In the genomic region with DNA sequence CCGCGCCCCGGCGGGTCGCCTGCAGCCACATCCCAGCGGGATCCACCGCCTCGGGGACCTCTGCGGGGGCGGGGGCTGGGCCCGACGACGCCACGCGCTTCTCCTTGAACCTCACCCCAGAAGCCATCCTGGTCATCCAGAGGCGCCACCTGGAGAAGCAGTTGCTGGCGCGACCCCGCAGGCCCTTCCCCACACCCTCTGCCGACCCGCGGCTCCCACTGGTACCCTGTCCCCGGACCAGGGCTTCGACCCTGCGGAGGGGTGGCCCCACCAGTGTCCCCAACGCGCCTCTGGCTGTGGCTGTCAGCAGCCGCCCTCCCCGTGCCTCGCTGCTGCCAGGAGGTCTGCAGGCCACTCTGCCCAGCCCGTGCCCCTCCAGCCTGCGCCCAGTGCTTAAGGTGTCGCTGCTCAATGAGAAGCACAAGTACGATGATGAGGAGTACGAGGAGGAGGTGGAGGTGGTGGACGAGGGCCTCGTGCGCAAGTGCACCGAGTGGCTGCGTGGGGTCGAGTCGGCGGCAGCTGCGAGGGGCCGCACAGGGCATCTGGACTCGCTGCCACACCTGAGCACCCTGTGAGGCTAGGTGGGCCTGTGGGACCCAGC, we compare ENCODE assay signal across 8 mouse cellular contexts. TPM values are rescaled to one million over a fixed set of nuclear protein-coding genes. Genes with fewer than 3 reads are reported as not detected.
DNase-seq lines count a peak whose midpoint lies in the region; ATAC-seq lines count a peak whose summit lies in the region.
"Had no signal": no experiment of that assay in that cellular context is flagged by ENCODE, and none has a peak within 500 bp of the region (broad histone marks: within the 10 kb centered on the region; RNA-seq: fewer than 3 reads in every experiment).

No protein-coding gene starts in this region.

- H3K36me3 ChIP-seq in embryonic facial prominence, embryonic 11.5 days (replicated peaks; ENCODE audit: control insufficient read depth, insufficient read depth, low read depth, low read length), result no peaks in the 10 kb centered on the region
- H3K36me3 ChIP-seq in midbrain, embryonic 11.5 days (ENCODE audit: control insufficient read depth, insufficient read depth, low read length), result no peaks in the 10 kb centered on the region

- ATAC-seq in embryonic facial prominence, embryonic 11.5 days (replicated peaks; ENCODE audit: insufficient number of reproducible peaks, low FRiP score, low TSS enrichment, low read depth), result peak; percentile 41; the same call in 1 of the 2 replicates
- peak; percentile 5; the same call in 1 of the 2 replicates for ATAC-seq in granulocyte monocyte progenitor cell, adult 5-6 weeks (replicated peaks; ENCODE audit: poor library complexity, severe bottlenecking)
- peak; percentile 65 for ATAC-seq in midbrain, embryonic 11.5 days (ENCODE audit: low FRiP score)

- no peaks in the 10 kb centered on the region for H3K9me3 ChIP-seq in embryonic facial prominence, embryonic 11.5 days (replicated peaks; ENCODE audit: control insufficient read depth, low read length)
- no peaks in the 10 kb centered on the region for H3K9me3 ChIP-seq in midbrain, embryonic 11.5 days (ENCODE audit: control insufficient read depth, low read length)

- H3K9ac ChIP-seq in embryonic facial prominence, embryonic 11.5 days (replicated peaks; ENCODE audit: low read length), result peak overlapping the region; percentile 65
- H3K9ac ChIP-seq in midbrain, embryonic 11.5 days (ENCODE audit: low read length), result peak overlapping the region; percentile 71

- H3K4me2 ChIP-seq in embryonic facial prominence, embryonic 11.5 days (ENCODE audit: low read depth, low read length), result peak overlapping the region; percentile 100
- peak overlapping the region; percentile 99 for H3K4me2 ChIP-seq in midbrain, embryonic 11.5 days

- WGBS in embryonic facial prominence, embryonic 11.5 days, result 11% methylated on average over 42 of the region's 46 CpGs
- WGBS in midbrain, embryonic 11.5 days, result 7% methylated on average over 45 of the region's 46 CpGs

- no peak overlapping the region for H3K27ac ChIP-seq in embryonic facial prominence, embryonic 11.5 days (replicated peaks; ENCODE audit: low read depth, low read length)
- H3K27ac ChIP-seq in midbrain, embryonic 11.5 days (ENCODE audit: low read depth, low read length), result no peak overlapping the region

- peak; percentile 34 to 47 for DNase-seq in left cerebral cortex, adult 8-10 months (ENCODE audit: low spot score in 2 of 2)
- DNase-seq in left cerebral cortex, adult 9 months (ENCODE audit: low spot score in 2 of 2), result no peak
- no peak for DNase-seq in embryonic facial prominence, embryonic 11.5 days (ENCODE audit: low spot score)
- peak; percentile 92 for DNase-seq in midbrain, embryonic 11.5 days (ENCODE audit: low spot score, missing footprints)
- no peak for DNase-seq in adrenal gland, postnatal 36 days
- no peak for DNase-seq in frontal cortex, postnatal 14 days (ENCODE audit: low spot score in 2 of 2)

- peak overlapping the region; percentile 56 for H3K4me3 ChIP-seq in embryonic facial prominence, embryonic 11.5 days (ENCODE audit: low read depth, low read length)
- H3K4me3 ChIP-seq in midbrain, embryonic 11.5 days (ENCODE audit: low read depth, low read length), result peak overlapping the region; percentile 58

- H3K27me3 ChIP-seq in embryonic facial prominence, embryonic 11.5 days (ENCODE audit: control insufficient read depth, insufficient read depth, low read length), result peaks cover 36% of the 10 kb centered on the region
- H3K27me3 ChIP-seq in midbrain, embryonic 11.5 days (ENCODE audit: control insufficient read depth, insufficient read depth, low read length), result peaks cover 37% of the 10 kb centered on the region

- H3K4me1 ChIP-seq in embryonic facial prominence, embryonic 11.5 days (ENCODE audit: control insufficient read depth, insufficient read depth, low read length), result peaks cover 3% of the 10 kb centered on the region
- peaks cover 6% of the 10 kb centered on the region; the same call in 1 of the 2 replicates for H3K4me1 ChIP-seq in midbrain, embryonic 11.5 days (ENCODE audit: control insufficient read depth, insufficient read depth, low read length)

RNA-seq across cellular contexts. Expression of a gene that starts 4.2 kb away (rescaled TPM):
- 10 to 100 TPM; 26.4 to 28.5 (median 27.1) TPM for total RNA-seq in left cerebral cortex, adult 8-10 months (2022)
- 0.31 and 0.49 TPM in 2 replicates for polyA plus RNA-seq in embryonic facial prominence, embryonic 11.5 days (2014; fragmentation: Nextera tagmentation; extraction: Ambion mirVana)
- total RNA-seq in granulocyte monocyte progenitor cell, adult 5-6 weeks (2014; fragmentation: Nextera tagmentation), result not detected in 2 replicates
- total RNA-seq in granulocyte monocyte progenitor cell, adult 5-6 weeks (2017), result not detected in 2 replicates
- polyA plus RNA-seq in midbrain, embryonic 11.5 days (2014; fragmentation: Nextera tagmentation; extraction: Ambion mirVana), result 0.90 and 1.3 TPM in 2 replicates
- total RNA-seq in adrenal gland, postnatal 36 days (2021), result under 1 TPM; 0.30 to 0.83 TPM

RNA-seq across cellular contexts. Expression of a gene that starts 14.3 kb away (rescaled TPM):
- 1 to 10 TPM in 2 of 4 experiments, under 1 TPM in 2; 0.44 to 1.3 (median 0.87) TPM for total RNA-seq in left cerebral cortex, adult 8-10 months (2022)
- polyA plus RNA-seq in embryonic facial prominence, embryonic 11.5 days (2014; fragmentation: Nextera tagmentation; extraction: Ambion mirVana), result 0.74 and 1.2 TPM in 2 replicates
- total RNA-seq in granulocyte monocyte progenitor cell, adult 5-6 weeks (2014; fragmentation: Nextera tagmentation), result not detected in 2 replicates
- not detected in 2 replicates for total RNA-seq in granulocyte monocyte progenitor cell, adult 5-6 weeks (2017)
- 0.18 and 0.30 TPM in 2 replicates for polyA plus RNA-seq in midbrain, embryonic 11.5 days (2014; fragmentation: Nextera tagmentation; extraction: Ambion mirVana)
- not detected for total RNA-seq in adrenal gland, postnatal 36 days (2021)
- total RNA-seq: neutrophil, adult 5-6 weeks had no signal

RNA-seq across cellular contexts. Expression of a gene that starts 30.6 kb away (rescaled TPM):
- 10 to 100 TPM; 56.4 to 58.4 (median 57.0) TPM for total RNA-seq in left cerebral cortex, adult 8-10 months (2022)
- polyA plus RNA-seq in embryonic facial prominence, embryonic 11.5 days (2014; fragmentation: Nextera tagmentation; extraction: Ambion mirVana), result 47.5 and 48.3 TPM in 2 replicates
- total RNA-seq in granulocyte monocyte progenitor cell, adult 5-6 weeks (2014; fragmentation: Nextera tagmentation), result 84.0 and 86.0 TPM in 2 replicates
- 32.9 and 33.3 TPM in 2 replicates for total RNA-seq in granulocyte monocyte progenitor cell, adult 5-6 weeks (2017)
- polyA plus RNA-seq in midbrain, embryonic 11.5 days (2014; fragmentation: Nextera tagmentation; extraction: Ambion mirVana), result 67.8 and 68.2 TPM in 2 replicates
- 10 to 100 TPM; 41.1 to 43.5 TPM for total RNA-seq in adrenal gland, postnatal 36 days (2021)

RNA-seq across cellular contexts. Expression of a gene that starts 58.8 kb away (rescaled TPM):
- total RNA-seq in left cerebral cortex, adult 8-10 months (2022), result 100 to 1,000 TPM; 161 to 190 (median 175) TPM
- polyA plus RNA-seq in embryonic facial prominence, embryonic 11.5 days (2014; fragmentation: Nextera tagmentation; extraction: Ambion mirVana), result 106 and 124 TPM in 2 replicates
- 153 and 168 TPM in 2 replicates for total RNA-seq in granulocyte monocyte progenitor cell, adult 5-6 weeks (2014; fragmentation: Nextera tagmentation)
- total RNA-seq in granulocyte monocyte progenitor cell, adult 5-6 weeks (2017), result 161 and 207 TPM in 2 replicates
- 100 and 102 TPM in 2 replicates for polyA plus RNA-seq in midbrain, embryonic 11.5 days (2014; fragmentation: Nextera tagmentation; extraction: Ambion mirVana)
- 100 to 1,000 TPM; 391 to 415 TPM for total RNA-seq in adrenal gland, postnatal 36 days (2021)

Comparison
In these comparisons a context has a peak if more than half of its experiments do, and no peak if none do; other contexts are left out.
1. DNase-seq: peak in left cerebral cortex, adult 8-10 months (2 of 2) and midbrain, embryonic 11.5 days (single experiment); none in left cerebral cortex, adult 9 months (0 of 2), embryonic facial prominence, embryonic 11.5 days (single experiment), adrenal gland, postnatal 36 days (0 of 2) and frontal cortex, postnatal 14 days (0 of 2).
2. ATAC-seq: peak in every context shown above with its lines; median percentile 65 in midbrain, embryonic 11.5 days; 41 in embryonic facial prominence, embryonic 11.5 days; 5 in granulocyte monocyte progenitor cell, adult 5-6 weeks.
3. RNA of a gene that starts 4.2 kb away (total RNA-seq): 26.4 to 28.5 TPM in left cerebral cortex, adult 8-10 months; 0.30 to 0.83 TPM in adrenal gland, postnatal 36 days and not detected in granulocyte monocyte progenitor cell, adult 5-6 weeks; every median in the first group is over 10 times any median in the second.